Comparison of ENCODE assay signal across 19 mouse cellular contexts in genomic region chr15:94235190-94235589, GRCm38 (mm10).
A peak's percentile ranks its signal among the peaks of the same experiment; 100 is the strongest.
DNase-seq lines count a peak whose midpoint lies in the region; ATAC-seq and TF ChIP-seq lines count a peak whose summit lies in the region.
"Had no signal": no experiment of that assay in that cellular context is flagged by ENCODE, and none has a peak within 500 bp of the region (broad histone marks: within the 10 kb centered on the region; RNA-seq: fewer than 3 reads in every experiment).

No protein-coding gene starts in this region.

- no peak overlapping the region; the same call in 1 of the 2 replicates for H3K27ac ChIP-seq in heart, embryonic 16.5 days (ENCODE audit: low read length)
- H3K27ac ChIP-seq in thymus, adult 2 months (ENCODE audit: control insufficient read depth, insufficient read depth, low read length) = 0 out of 2 replicates have a peak overlapping the region, but pooled peaks have one; percentile 54
- H3K27ac ChIP-seq: embryonic facial prominence, embryonic 10.5 days; forebrain, embryonic 13.5 days; heart, embryonic 13.5 days; hindbrain, embryonic 13.5 days; hindbrain, postnatal 0 days had no signal

- ATAC-seq in heart, embryonic 16.5 days (replicated peaks; ENCODE audit: extremely low read depth, insufficient read depth, low FRiP score) = 0 out of 2 replicates have a peak, but pooled peaks have one; percentile 45
- ATAC-seq: forebrain, embryonic 13.5 days; forebrain, postnatal 0 days; hindbrain, postnatal 0 days had no signal

- H3K9me3 ChIP-seq in heart, embryonic 16.5 days (replicated peaks; ENCODE audit: control insufficient read depth, low read length) = no peaks in the 10 kb centered on the region
- H3K9me3 ChIP-seq: embryonic facial prominence, embryonic 10.5 days; forebrain, embryonic 13.5 days; heart, embryonic 13.5 days; hindbrain, embryonic 13.5 days had no signal

- no peak for DNase-seq in heart, postnatal 36 days
- DNase-seq in brain, adult 2 months (ENCODE audit: low read depth, low spot score) = peak; percentile 42
- peak; percentile 22 for DNase-seq in thymus, adult 2 months
- DNase-seq in thymus, postnatal 4 days = peak; percentile 28
- no peak for DNase-seq in adrenal gland, adult 18-20 months (ENCODE audit: low spot score in 2 of 2)
- DNase-seq in lung, postnatal 14 days = no peak
- DNase-seq: adrenal gland, postnatal 10 days; cerebellum, adult 11-12 months; cerebellum, adult 9-11 months; forebrain, postnatal 0 days; gastrocnemius, postnatal 14 days; heart, postnatal 10 days had no signal

- no peak overlapping the region for H3K4me2 ChIP-seq in heart, embryonic 16.5 days (ENCODE audit: low read depth, low read length)
- H3K4me2 ChIP-seq: forebrain, embryonic 13.5 days; heart, embryonic 13.5 days; hindbrain, embryonic 13.5 days had no signal

- H3K4me1 ChIP-seq in heart, embryonic 16.5 days (ENCODE audit: control insufficient read depth, insufficient read depth, low read length) = no peaks in the 10 kb centered on the region
- H3K4me1 ChIP-seq in thymus, adult 2 months (replicated peaks; ENCODE audit: control insufficient read depth, insufficient read depth, low read length) = peaks cover 19% of the 10 kb centered on the region
- H3K4me1 ChIP-seq: embryonic facial prominence, embryonic 10.5 days; forebrain, embryonic 13.5 days; hindbrain, embryonic 13.5 days had no signal

- intact Hi-C loops in heart, postnatal 36 days (cut with DNase I) = no loop called here

- no peaks in the 10 kb centered on the region for H3K27me3 ChIP-seq in heart, embryonic 16.5 days (ENCODE audit: control insufficient read depth, insufficient read depth, low read length)
- no peaks in the 10 kb centered on the region for H3K27me3 ChIP-seq in thymus, adult 2 months (ENCODE audit: control insufficient read depth, insufficient read depth, low read length)
- H3K27me3 ChIP-seq: CH12.LX; forebrain, embryonic 13.5 days; heart, embryonic 13.5 days; hindbrain, embryonic 13.5 days had no signal

- no peak for TF ChIP-seq CTCF in thymus, adult 2 months (IDR thresholded peaks at IDR 0.05; ENCODE audit: borderline replicate concordance, control insufficient read depth, extremely low read depth, insufficient read depth, low read length, poor library complexity)

- H3K36me3 ChIP-seq in heart, embryonic 16.5 days (ENCODE audit: control insufficient read depth, insufficient read depth) = no peaks in the 10 kb centered on the region
- H3K36me3 ChIP-seq in thymus, adult 2 months (ENCODE audit: control insufficient read depth, insufficient read depth, low read length) = no peaks in the 10 kb centered on the region
- H3K36me3 ChIP-seq: embryonic facial prominence, embryonic 10.5 days; heart, embryonic 13.5 days; hindbrain, embryonic 13.5 days had no signal

- no peak overlapping the region for H3K9ac ChIP-seq in heart, embryonic 16.5 days (ENCODE audit: low read length)
- H3K9ac ChIP-seq: forebrain, embryonic 13.5 days; forebrain, postnatal 0 days; heart, embryonic 13.5 days; hindbrain, embryonic 13.5 days had no signal

- TF ChIP-seq POLR2A in thymus, adult 2 months (IDR thresholded peaks at IDR 0.05; ENCODE audit: control insufficient read depth, extremely low read depth, insufficient read depth, low read length, poor library complexity) = no peak

- WGBS in heart, embryonic 16.5 days = 58% methylated on average over 2 of the region's 2 CpGs
- WGBS in thymus, adult 2 months = 3% methylated on average over 2 of the region's 2 CpGs

- H3K4me3 ChIP-seq in heart, embryonic 16.5 days (ENCODE audit: low read length) = no peak overlapping the region
- no peak overlapping the region for H3K4me3 ChIP-seq in thymus, adult 2 months (ENCODE audit: control insufficient read depth, insufficient read depth, low read length)
- H3K4me3 ChIP-seq: embryonic facial prominence, embryonic 10.5 days; forebrain, embryonic 13.5 days; heart, embryonic 13.5 days; hindbrain, embryonic 13.5 days had no signal

Comparison
In these comparisons a context has a peak if more than half of its experiments do, and no peak if none do; other contexts are left out.
1. DNase-seq: peak in brain, adult 2 months (single experiment), thymus, adult 2 months (single experiment) and thymus, postnatal 4 days (single experiment); none in heart, postnatal 36 days (0 of 2), adrenal gland, adult 18-20 months (0 of 2) and lung, postnatal 14 days (single experiment).